Mouse (Mus musculus): ENCODE data around the gene Csf2rb. TPM values are rescaled to one million over a fixed set of nuclear protein-coding genes. Genes with fewer than 3 reads are reported as not detected.

Csf2rb gene
- total RNA-seq, 1 experiment from 2014 or later: 214 TPM

- no peak for ATAC-seq (ENCODE audit: extremely low read depth, insufficient number of reproducible peaks, low FRiP score, poor library complexity, severe bottlenecking)
Measured at GRCm38 (mm10) chr15:78367811-78368210, 42.3 kb downstream of the Csf2rb start.

GRCm38 (mm10) chr15:78368926-78369346 is 43.4 kb downstream of the Csf2rb start:
- ATAC-seq (ENCODE audit: extremely low read depth, insufficient number of reproducible peaks, low FRiP score, poor library complexity, severe bottlenecking): peak; percentile 69

- ATAC-seq (ENCODE audit: extremely low read depth, insufficient number of reproducible peaks, low FRiP score, poor library complexity, severe bottlenecking): no peak
Measured at GRCm38 (mm10) chr15:78369641-78370040, 44.1 kb downstream of the Csf2rb start.

- ATAC-seq (ENCODE audit: extremely low read depth, insufficient number of reproducible peaks, low FRiP score, poor library complexity, severe bottlenecking): no peak
Measured at GRCm38 (mm10) chr15:78372796-78373195, 47.2 kb downstream of the Csf2rb start.

- no peak for ATAC-seq (ENCODE audit: extremely low read depth, insufficient number of reproducible peaks, low FRiP score, poor library complexity, severe bottlenecking)
Measured at GRCm38 (mm10) chr15:78374204-78374603, 48.7 kb downstream of the Csf2rb start.

GRCm38 (mm10) chr15:78377859-78378258 is 52.3 kb downstream of the Csf2rb start:
- ATAC-seq (ENCODE audit: extremely low read depth, insufficient number of reproducible peaks, low FRiP score, poor library complexity, severe bottlenecking): no peak

- no peak for ATAC-seq (ENCODE audit: extremely low read depth, insufficient number of reproducible peaks, low FRiP score, poor library complexity, severe bottlenecking)
Measured at GRCm38 (mm10) chr15:78378556-78378955, 53.0 kb downstream of the Csf2rb start.

GRCm38 (mm10) chr15:78380208-78380607 is 54.7 kb downstream of the Csf2rb start:
- ATAC-seq (ENCODE audit: extremely low read depth, insufficient number of reproducible peaks, low FRiP score, poor library complexity, severe bottlenecking): no peak

GRCm38 (mm10) chr15:78380741-78381140 is 55.2 kb downstream of the Csf2rb start:
- ATAC-seq (ENCODE audit: extremely low read depth, insufficient number of reproducible peaks, low FRiP score, poor library complexity, severe bottlenecking): no peak

- no peak for ATAC-seq (ENCODE audit: extremely low read depth, insufficient number of reproducible peaks, low FRiP score, poor library complexity, severe bottlenecking)
Measured at GRCm38 (mm10) chr15:78382115-78382514, 56.6 kb downstream of the Csf2rb start.

- ATAC-seq (ENCODE audit: extremely low read depth, insufficient number of reproducible peaks, low FRiP score, poor library complexity, severe bottlenecking): no peak; the same call in 1 of the 2 replicates
Measured at GRCm38 (mm10) chr15:78383450-78384219, 58.1 kb downstream of the Csf2rb start.

GRCm38 (mm10) chr15:78384220-78385116 is 58.9 kb downstream of the Csf2rb start:
- ATAC-seq (ENCODE audit: extremely low read depth, insufficient number of reproducible peaks, low FRiP score, poor library complexity, severe bottlenecking): no peak

GRCm38 (mm10) chr15:78385564-78385963 is 60.0 kb downstream of the Csf2rb start:
- no peak for ATAC-seq (ENCODE audit: extremely low read depth, insufficient number of reproducible peaks, low FRiP score, poor library complexity, severe bottlenecking)

GRCm38 (mm10) chr15:78390855-78391254 is 65.3 kb downstream of the Csf2rb start:
- ATAC-seq (ENCODE audit: extremely low read depth, insufficient number of reproducible peaks, low FRiP score, poor library complexity, severe bottlenecking): peak; percentile 39

GRCm38 (mm10) chr15:78395478-78395962 is 70.0 kb downstream of the Csf2rb start, which contains the start of gene Tex33:
Tex33 (minus strand) TSS chr15:78395912.
- ATAC-seq (ENCODE audit: extremely low read depth, insufficient number of reproducible peaks, low FRiP score, poor library complexity, severe bottlenecking): no peak

- ATAC-seq (ENCODE audit: extremely low read depth, insufficient number of reproducible peaks, low FRiP score, poor library complexity, severe bottlenecking): no peak
Measured at GRCm38 (mm10) chr15:78401345-78401744, 75.8 kb downstream of the Csf2rb start.

- no peak for ATAC-seq (ENCODE audit: extremely low read depth, insufficient number of reproducible peaks, low FRiP score, poor library complexity, severe bottlenecking)
Measured at GRCm38 (mm10) chr15:78401921-78402320, 76.4 kb downstream of the Csf2rb start.

- ATAC-seq (ENCODE audit: extremely low read depth, insufficient number of reproducible peaks, low FRiP score, poor library complexity, severe bottlenecking): no peak
Measured at GRCm38 (mm10) chr15:78402423-78402822, 76.9 kb downstream of the Csf2rb start.

- ATAC-seq (ENCODE audit: extremely low read depth, insufficient number of reproducible peaks, low FRiP score, poor library complexity, severe bottlenecking): no peak
Measured at GRCm38 (mm10) chr15:78403301-78403741, 77.8 kb downstream of the Csf2rb start.

Measured in neutrophil, adult 5-6 weeks (primary cell).